Mouse (Mus musculus) MEL (cell line): Measurements from ENCODE around the gene Shisa6. TPM values are rescaled to one million over a fixed set of nuclear protein-coding genes. Genes with fewer than 3 reads are reported as not detected.

Source experiments
- DNase-seq: peaks from one replicate; pipeline ENCODE4 v3.0.0; 2011; ENCODE audit warnings: low read depth, low spot score
- H3K27ac ChIP-seq: 2 replicates; pipeline ENCODE4 v1.5.1; 2012; ENCODE audit warnings: low read depth, mild to moderate bottlenecking, control low read depth, low read length, moderate library complexity; ENCODE audit not compliant: control insufficient read depth
- H3K27me3 ChIP-seq, 2 experiments: fragments of 150-350 bp in 1 of 2; sonication (generic) in 1 of 2; 2 replicates each; pipeline ENCODE4 v1.6.1; 2012; ENCODE audit warnings: low read length in 2 of 2, mild to moderate bottlenecking in 2 of 2, improper control_type of control experiment in 1 of 2, moderate library complexity in 1 of 2; ENCODE audit not compliant: insufficient read depth in 2 of 2, control insufficient read depth in 1 of 2
- H3K36me3 ChIP-seq, 2 experiments: 2 replicates each; pipeline ENCODE4 v1.6.1; 2012 to 2014; ENCODE audit warnings: low read length in 2 of 2, improper control_type of control experiment in 1 of 2, inconsistent platforms in 1 of 2, mild to moderate bottlenecking in 1 of 2; ENCODE audit not compliant: insufficient read depth in 2 of 2, control insufficient read depth in 1 of 2
- H3K4me1 ChIP-seq, 2 experiments: fragments of 150-350 bp in 1 of 2; sonication (generic) in 1 of 2; 2 replicates each; pipeline ENCODE4 v1.6.1; 2012; ENCODE audit warnings: low read length in 2 of 2, improper control_type of control experiment in 1 of 2, mild to moderate bottlenecking in 1 of 2; ENCODE audit not compliant: insufficient read depth in 2 of 2, control insufficient read depth in 1 of 2
- H3K4me3 ChIP-seq, 2 experiments: fragments of 150-350 bp in 1 of 2; sonication (generic) in 1 of 2; 2 replicates each; pipeline ENCODE4 v1.5.1; 2012; ENCODE audit warnings: low read depth in 2 of 2, low read length in 2 of 2, mild to moderate bottlenecking in 2 of 2, moderate library complexity in 2 of 2, control low read depth in 1 of 2, improper control_type of control experiment in 1 of 2; ENCODE audit not compliant: control insufficient read depth in 1 of 2, insufficient read depth in 1 of 2
- H3K79me2 ChIP-seq: 2 replicates; pipeline ENCODE4 v1.6.1; 2012; ENCODE audit warnings: mild to moderate bottlenecking, low read length, moderate library complexity; ENCODE audit not compliant: control insufficient read depth, poor library complexity, insufficient read depth
- H3K9ac ChIP-seq: 2 replicates; pipeline ENCODE4 v1.6.1; 2012; ENCODE audit warnings: low read depth, mild to moderate bottlenecking, control low read depth, low read length, moderate library complexity; ENCODE audit not compliant: control insufficient read depth, poor library complexity, severe bottlenecking
- H3K9me3 ChIP-seq: fragments of 150-350 bp; sonication (generic); replicated peaks from 2 replicates; pipeline ENCODE4 v1.6.1; 2012; ENCODE audit warnings: mild to moderate bottlenecking, low read length, improper control_type of control experiment, moderate library complexity; ENCODE audit not compliant: insufficient read depth
- CHD1 ChIP-seq: IDR thresholded peaks from 2 replicates; pipeline ENCODE4 v1.6.1; 2012; ENCODE audit warnings: low read depth, mild to moderate bottlenecking, inconsistent platforms, low read length, improper control_type of control experiment
- CHD2 ChIP-seq: IDR thresholded peaks from 2 replicates; pipeline ENCODE4 v1.6.1; 2011; ENCODE audit warnings: low read length, improper control_type of control experiment
- CTCF ChIP-seq, 3 experiments: IDR thresholded peaks in 2 of 3; conservative IDR thresholded peaks in 1 of 3; 2 replicates each; pipeline ENCODE4 v1.5.1; 2011 to 2012; ENCODE audit warnings: low read length in 3 of 3, low read depth in 2 of 3, mild to moderate bottlenecking in 2 of 3, improper control_type of control experiment in 1 of 3, inconsistent platforms in 1 of 3, mixed read lengths in 1 of 3, moderate library complexity in 1 of 3; ENCODE audit not compliant: control insufficient read depth in 1 of 3, insufficient read depth in 1 of 3, poor library complexity in 1 of 3, severe bottlenecking in 1 of 3
- E2F4 ChIP-seq: IDR thresholded peaks from 2 replicates; pipeline ENCODE4 v1.6.1; 2011; ENCODE audit warnings: low read depth, low read length, improper control_type of control experiment, borderline replicate concordance
- EP300 ChIP-seq, 2 experiments: IDR thresholded peaks; 2 replicates each; pipeline ENCODE4 v1.6.1; 2011; ENCODE audit warnings: improper control_type of control experiment in 2 of 2, low read length in 2 of 2, low read depth in 1 of 2, mild to moderate bottlenecking in 1 of 2
- ETS1 ChIP-seq: IDR thresholded peaks from 2 replicates; pipeline ENCODE4 v1.6.1; 2012; ENCODE audit warnings: low read depth, mild to moderate bottlenecking, inconsistent platforms, low read length, improper control_type of control experiment, moderate library complexity
- GATA1 ChIP-seq: IDR thresholded peaks from 2 replicates; pipeline ENCODE4 v1.6.1; 2011; ENCODE audit warnings: low read depth, low read length, improper control_type of control experiment
- HCFC1 ChIP-seq: IDR thresholded peaks from 2 replicates; pipeline ENCODE4 v1.6.1; 2012; ENCODE audit warnings: low read depth, mild to moderate bottlenecking, inconsistent platforms, low read length, improper control_type of control experiment, moderate library complexity
- JUND ChIP-seq: IDR thresholded peaks from 2 replicates; pipeline ENCODE4 v1.6.1; 2011; ENCODE audit warnings: low read depth, mild to moderate bottlenecking, improper control_type of control experiment, low read length
- MEF2A ChIP-seq: IDR thresholded peaks from 2 replicates; pipeline ENCODE4 v1.6.1; 2014; ENCODE audit warnings: low read depth, mild to moderate bottlenecking, inconsistent platforms, low read length, improper control_type of control experiment; ENCODE audit not compliant: poor library complexity, insufficient replicate concordance, severe bottlenecking; ENCODE audit errors: extremely low read depth
- MYB ChIP-seq: IDR thresholded peaks from 2 replicates; pipeline ENCODE4 v1.6.1; 2011; ENCODE audit warnings: mild to moderate bottlenecking, low read depth, low read length, improper control_type of control experiment
- NRF1 ChIP-seq: IDR thresholded peaks from 2 replicates; pipeline ENCODE4 v1.6.1; 2014; ENCODE audit warnings: low read depth, mild to moderate bottlenecking, inconsistent platforms, low read length, improper control_type of control experiment, moderate library complexity; ENCODE audit not compliant: poor library complexity, insufficient read depth, severe bottlenecking
- POLR2A ChIP-seq, 2 experiments: IDR thresholded peaks; 2 replicates each; pipeline ENCODE4 v1.6.1; 2011 to 2012; ENCODE audit warnings: low read length in 2 of 2, mild to moderate bottlenecking in 2 of 2, control low read depth in 1 of 2, improper control_type of control experiment in 1 of 2, low read depth in 1 of 2, moderate library complexity in 1 of 2; ENCODE audit not compliant: control insufficient read depth in 1 of 2, insufficient read depth in 1 of 2, poor library complexity in 1 of 2
- RAD21 ChIP-seq: IDR thresholded peaks from 2 replicates; pipeline ENCODE4 v1.6.1; 2011; ENCODE audit warnings: mild to moderate bottlenecking, low read depth, low read length, improper control_type of control experiment
- SMC3 ChIP-seq: IDR thresholded peaks from 2 replicates; pipeline ENCODE4 v1.6.1; 2011; ENCODE audit warnings: low read depth, low read length, improper control_type of control experiment
- UBTF ChIP-seq: IDR thresholded peaks from 2 replicates; pipeline ENCODE4 v1.6.1; 2012; ENCODE audit warnings: low read depth, mild to moderate bottlenecking, inconsistent platforms, low read length, improper control_type of control experiment, moderate library complexity, borderline replicate concordance; ENCODE audit not compliant: insufficient read depth
- polyA plus RNA-seq, 2 experiments: library from polyadenylated mRNA; stranded (reverse) in 1 of 2; unstranded in 1 of 2; fragments of >175 nt in 1 of 2; fragments of >200 nt in 1 of 2; gene quantifications; 2 replicates each; pipeline versions ENCODE4 v1.2.1 to v1.2.4; 2012; ENCODE audit warnings: low replicate concordance in 2 of 2, low read depth in 1 of 2; ENCODE audit not compliant: insufficient read length in 2 of 2, insufficient read depth in 1 of 2, missing spikeins in 1 of 2
- total RNA-seq: library from RNA; depleted of rRNA; stranded (reverse); fragments of 300-350 nt; gene quantifications from 2 replicates; pipeline ENCODE4 v1.2.3, GENCODE M21; 2012

Gene Shisa6
- total and polyA plus RNA-seq, 3 experiments = not detected

GRCm38 (mm10) chr11:66371796-66372195 is 154.0 kb downstream of the Shisa6 start:
- no peaks in the 10 kb centered on the region for H3K79me2 ChIP-seq
- H3K9ac ChIP-seq = no peak overlapping the region
- no peak overlapping the region for H3K4me3 ChIP-seq
- no peak for DNase-seq
- H3K27me3 ChIP-seq = no peaks in the 10 kb centered on the region
- H3K36me3 ChIP-seq = no peaks in the 10 kb centered on the region
- H3K9me3 ChIP-seq = no peaks in the 10 kb centered on the region
- no peak overlapping the region for H3K27ac ChIP-seq
- TF ChIP-seq NRF1 (no peak), POLR2A (IDR thresholded peaks at IDR 0.05; ENCODE audit: control insufficient read depth in 1 of 2, insufficient read depth in 1 of 2, low read depth in 1 of 2, low read length in 2 of 2, poor library complexity in 1 of 2) (no peak), ETS1 (no peak), GATA1 (no peak), CTCF (IDR thresholded peaks at IDR 0.05 in 2 of 3, conservative IDR thresholded peaks at IDR 0.05 in 1 of 3; ENCODE audit: control insufficient read depth in 1 of 3, insufficient read depth in 1 of 3, low read depth in 2 of 3, low read length in 3 of 3, poor library complexity in 1 of 3, severe bottlenecking in 1 of 3) (no peak), MEF2A (no peak), SMC3 (no peak), EP300 (IDR thresholded peaks at IDR 0.05; ENCODE audit: low read depth in 1 of 2, low read length in 2 of 2) (no peak)
- H3K4me1 ChIP-seq = no peaks in the 10 kb centered on the region

GRCm38 (mm10) chr11:66369764-66370163 is 156.0 kb downstream of the Shisa6 start:
- no peak overlapping the region for H3K9ac ChIP-seq
- H3K4me1 ChIP-seq = no peaks in the 10 kb centered on the region
- H3K79me2 ChIP-seq = no peaks in the 10 kb centered on the region
- no peak overlapping the region for H3K4me3 ChIP-seq
- no peaks in the 10 kb centered on the region for H3K36me3 ChIP-seq
- no peak for DNase-seq
- no peaks in the 10 kb centered on the region for H3K9me3 ChIP-seq
- no peak overlapping the region for H3K27ac ChIP-seq
- no peaks in the 10 kb centered on the region for H3K27me3 ChIP-seq
- TF ChIP-seq E2F4 (no peak), MYB (no peak), UBTF (no peak), JUND (no peak)
- TF ChIP-seq, all 39 proteins: peak for 0

GRCm38 (mm10) chr11:66366809-66367685 is 158.7 kb downstream of the Shisa6 start:
- H3K27ac ChIP-seq = no peak overlapping the region
- no peaks in the 10 kb centered on the region for H3K79me2 ChIP-seq
- no peaks in the 10 kb centered on the region for H3K9me3 ChIP-seq
- no peaks in the 10 kb centered on the region for H3K27me3 ChIP-seq
- no peaks in the 10 kb centered on the region for H3K36me3 ChIP-seq
- no peak overlapping the region for H3K9ac ChIP-seq
- no peaks in the 10 kb centered on the region for H3K4me1 ChIP-seq
- no peak for DNase-seq
- no peak overlapping the region for H3K4me3 ChIP-seq
- TF ChIP-seq HCFC1 (no peak), CHD2 (no peak), CHD1 (no peak), RAD21 (no peak)
